Mouse (Mus musculus) heart, embryonic 16.5 days (tissue): ENCODE results near the gene Tmprss9. TPM values are rescaled to one million over a fixed set of nuclear protein-coding genes. Genes with fewer than 3 reads are reported as not detected.
A peak's percentile ranks its signal among the peaks of the same experiment; 100 is the strongest.

Experiments
- ATAC-seq: fragments of 200-750 bp; cut with Nextera tagmentation; replicated peaks from 2 replicates; pipeline ENCODE4 v1.8.0; 2017; ENCODE audit warnings: moderate number of reproducible peaks; ENCODE audit not compliant: insufficient read depth, low FRiP score; ENCODE audit errors: extremely low read depth
- H3K27ac ChIP-seq: fragments of 300-500 bp; sonication (generic); 2 replicates; pipeline ENCODE4 v1.5.1; 2014; ENCODE audit warnings: mild to moderate bottlenecking, low read length, control low read depth, moderate library complexity
- H3K27me3 ChIP-seq: fragments of 300-500 bp; sonication (generic); 2 replicates; pipeline ENCODE4 v1.6.1; 2014; ENCODE audit warnings: low read length, mixed read lengths; ENCODE audit not compliant: control insufficient read depth, insufficient read depth
- H3K36me3 ChIP-seq: fragments of 300-500 bp; sonication (generic); 2 replicates; pipeline ENCODE4 v1.6.1; 2014; ENCODE audit not compliant: control insufficient read depth, insufficient read depth
- H3K4me1 ChIP-seq: fragments of 300-500 bp; sonication (generic); 2 replicates; pipeline ENCODE4 v1.6.1; 2014; ENCODE audit warnings: low read length, mixed read lengths; ENCODE audit not compliant: control insufficient read depth, insufficient read depth
- H3K4me2 ChIP-seq: fragments of 300-500 bp; sonication (generic); 2 replicates; pipeline ENCODE4 v1.6.1; 2014; ENCODE audit warnings: low read depth, mild to moderate bottlenecking, control low read depth, low read length
- H3K4me3 ChIP-seq: fragments of 300-500 bp; sonication (generic); 2 replicates; pipeline ENCODE4 v1.5.1; 2014; ENCODE audit warnings: mild to moderate bottlenecking, control low read depth, low read length
- H3K9ac ChIP-seq: fragments of 300-500 bp; sonication (generic); 2 replicates; pipeline ENCODE4 v1.6.1; 2014; ENCODE audit warnings: low read length, control low read depth
- H3K9me3 ChIP-seq: fragments of 300-500 bp; sonication (generic); replicated peaks from 2 replicates; pipeline ENCODE4 v1.6.1; 2016; ENCODE audit warnings: low read length; ENCODE audit not compliant: control insufficient read depth
- WGBS: fragments of 180-500 bp; shearing (Covaris S2); extraction: QIAGEN DNeasy Blood & Tissue Kit; methylation state at CpG from one replicate; pipeline ENCODE4 v1.1.7; 2014; 5-methylcytosine and 5-hydroxymethylcytosine counted together
- polyA plus RNA-seq: library from polyadenylated mRNA; unstranded; fragments of >200 nt; fragmentation: Nextera tagmentation; extraction: Ambion mirVana; gene quantifications from 2 replicates; pipeline ENCODE4 v1.2.1, GENCODE M21; 2015

Gene Tmprss9
- polyA plus RNA-seq, 1 experiment from 2014 or later: not detected

DNA sequence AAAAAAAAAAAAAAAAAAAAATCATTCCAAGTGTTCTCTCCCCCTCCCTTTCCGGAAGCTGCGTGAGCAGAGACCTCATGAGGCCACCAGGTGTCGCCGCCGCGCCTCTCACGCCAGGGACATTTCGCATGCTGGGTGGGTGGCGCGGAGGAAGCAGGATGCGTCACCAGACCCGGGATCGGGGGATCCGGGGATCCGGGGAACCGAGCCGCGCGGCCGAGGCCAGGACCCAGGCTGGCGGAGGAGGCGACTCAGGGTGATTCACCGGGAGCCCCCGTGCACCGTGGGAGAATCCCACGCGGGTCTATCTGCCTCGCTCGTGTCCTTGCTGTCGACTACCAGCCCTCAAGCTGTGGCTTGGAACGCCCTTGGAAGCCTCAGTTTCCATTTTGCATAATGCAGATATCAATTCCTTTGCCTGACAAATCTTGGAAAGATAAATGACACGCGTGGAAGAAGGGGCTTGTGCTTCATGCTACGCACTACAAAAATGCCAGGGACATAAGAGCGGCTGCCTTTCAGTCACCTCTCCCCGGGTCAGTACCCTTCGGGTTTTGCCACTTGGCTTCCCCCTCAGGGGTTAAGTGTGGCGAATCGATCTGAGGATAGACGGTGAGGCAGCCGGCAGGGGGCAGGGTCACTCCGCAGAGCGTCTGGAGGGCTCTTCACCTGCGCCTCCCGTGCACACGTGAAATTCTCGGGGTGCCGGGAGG lies 57.1 kb downstream of the Tmprss9 start:
- ATAC-seq: peak; percentile 37
- H3K4me1 ChIP-seq: peaks cover 32% of the 10 kb centered on the region
- WGBS: under 1% methylated on average over 48 of the region's 48 CpGs

GRCm38 (mm10) chr10:80929299-80930226 lies 57.9 kb downstream of the Tmprss9 start, which contains the start of gene Gadd45b:
Gene Gadd45b, plus strand, starts transcription at chr10:80930073.
- Histone ChIP-seq H3K9ac (peak within 1 kb of the TSS; percentile 86), H3K27ac (peak within 1 kb of the TSS; percentile 97), H3K4me2 (peak within 1 kb of the TSS; percentile 96), H3K9me3 (no peaks in the 10 kb centered on the region), H3K4me1 (peaks cover 34% of the 10 kb centered on the region), H3K4me3 (peak within 1 kb of the TSS; percentile 87), H3K36me3 (no peaks in the 10 kb centered on the region), H3K27me3 (no peaks in the 10 kb centered on the region)
- ATAC-seq: peak; percentile 85
- WGBS: under 1% methylated on average over 56 of the region's 56 CpGs

More for the DNA sequence above, 57.1 kb downstream of the Tmprss9 start:
- Histone ChIP-seq H3K27ac (peak overlapping the region; percentile 97), H3K4me3 (peak overlapping the region; percentile 71), H3K9ac (peak overlapping the region; percentile 86), H3K27me3 (no peaks in the 10 kb centered on the region), H3K36me3 (no peaks in the 10 kb centered on the region), H3K4me2 (peak overlapping the region; percentile 96), H3K9me3 (no peaks in the 10 kb centered on the region)

GRCm38 (mm10) chr10:80930361-80931152 lies 58.9 kb downstream of the Tmprss9 start:
- H3K4me1 ChIP-seq: peaks cover 36% of the 10 kb centered on the region
- peak overlapping the region; percentile 84 for H3K27ac ChIP-seq
- no peaks in the 10 kb centered on the region for H3K27me3 ChIP-seq
- no peak for ATAC-seq
- H3K4me2 ChIP-seq: peak overlapping the region; percentile 84
- WGBS: under 1% methylated on average over 45 of the region's 45 CpGs
- H3K4me3 ChIP-seq: peak overlapping the region; percentile 87
- peak overlapping the region; percentile 83 for H3K9ac ChIP-seq
- H3K36me3 ChIP-seq: no peaks in the 10 kb centered on the region
- H3K9me3 ChIP-seq: no peaks in the 10 kb centered on the region

DNA sequence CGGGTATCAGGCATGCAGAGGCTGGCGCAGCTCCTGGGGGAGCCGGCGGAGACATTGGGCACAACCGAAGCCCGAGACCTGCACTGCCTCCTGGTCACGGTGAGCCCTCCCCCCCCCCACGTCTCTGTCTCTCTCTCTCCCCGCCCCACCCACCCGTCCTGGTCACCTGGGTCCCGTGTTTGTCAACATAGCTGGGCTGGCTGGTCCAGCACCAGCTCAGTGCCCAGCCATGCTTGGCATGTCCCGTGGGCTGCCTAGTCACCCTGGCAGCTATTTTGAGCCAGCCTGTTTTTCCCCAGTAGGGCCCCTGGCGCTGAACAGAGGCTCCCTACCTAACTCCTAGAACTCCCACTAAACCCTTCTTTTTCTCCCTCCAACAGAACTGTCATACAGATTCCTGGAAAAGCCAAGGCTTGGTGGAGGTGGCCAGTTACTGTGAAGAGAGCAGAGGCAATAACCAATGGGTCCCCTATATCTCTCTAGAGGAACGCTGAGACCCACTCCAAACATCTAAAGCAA lies 59.6 kb downstream of the Tmprss9 start:
- H3K36me3 ChIP-seq: no peaks in the 10 kb centered on the region
- no peaks in the 10 kb centered on the region for H3K27me3 ChIP-seq
- peak overlapping the region; percentile 84 for H3K4me2 ChIP-seq
- peak overlapping the region; percentile 83 for H3K9ac ChIP-seq
- peak overlapping the region; percentile 84 for H3K27ac ChIP-seq
- ATAC-seq: no peak; the same call in 1 of the 2 replicates
- H3K9me3 ChIP-seq: no peaks in the 10 kb centered on the region
- WGBS: 5% methylated on average over 14 of the region's 14 CpGs
- H3K4me3 ChIP-seq: peak overlapping the region; percentile 87
- peaks cover 43% of the 10 kb centered on the region for H3K4me1 ChIP-seq

DNA sequence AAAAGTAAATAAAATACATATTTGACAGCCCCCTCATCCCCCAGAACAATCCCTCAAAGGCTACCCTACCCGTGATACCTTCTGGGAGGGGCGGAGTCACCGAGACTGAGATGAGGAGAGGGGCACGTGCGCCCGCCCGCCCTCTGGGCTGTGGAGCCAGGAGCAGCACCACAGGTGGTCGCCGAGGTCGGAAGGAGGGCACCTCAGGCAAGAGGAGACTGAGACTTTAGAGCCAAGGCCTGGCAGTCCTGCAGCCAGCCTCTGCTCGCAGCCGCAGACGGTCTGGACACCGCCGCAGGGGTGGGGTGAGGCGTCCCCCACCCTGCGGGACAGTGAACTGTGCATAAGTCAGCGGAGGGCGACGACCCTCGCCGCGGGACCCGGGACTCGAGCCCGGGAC lies 60.0 kb downstream of the Tmprss9 start:
- Histone ChIP-seq H3K4me1 (peaks cover 45% of the 10 kb centered on the region), H3K36me3 (no peaks in the 10 kb centered on the region), H3K27ac (peak overlapping the region; percentile 84), H3K4me2 (peak overlapping the region; percentile 84), H3K9ac (peak overlapping the region; percentile 83), H3K27me3 (no peaks in the 10 kb centered on the region), H3K4me3 (peak overlapping the region; percentile 87), H3K9me3 (no peaks in the 10 kb centered on the region)
- WGBS: 6% methylated on average over 26 of the region's 26 CpGs
- ATAC-seq: no peak

DNA sequence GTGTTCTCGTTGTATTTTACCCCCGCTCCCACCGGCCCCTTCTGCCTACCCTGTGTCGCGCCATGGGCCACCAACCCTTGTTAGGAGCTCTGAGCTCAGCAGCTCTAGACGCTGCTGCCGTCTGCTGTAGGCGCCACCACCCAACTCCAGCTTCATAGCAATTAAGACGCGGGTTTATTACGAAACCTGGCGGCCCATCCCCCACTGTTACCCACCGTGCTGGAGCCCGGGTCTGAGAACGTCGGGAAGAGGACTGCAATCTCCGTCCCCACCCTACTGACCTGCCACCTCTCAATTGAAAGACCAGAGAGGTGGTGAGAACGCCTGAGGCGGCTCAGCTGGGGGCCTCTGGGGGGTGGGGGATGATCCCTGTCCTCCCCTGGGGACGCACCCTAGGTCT lies 60.6 kb downstream of the Tmprss9 start:
- Histone ChIP-seq H3K36me3 (no peaks in the 10 kb centered on the region), H3K4me3 (peak overlapping the region; percentile 87), H3K9me3 (no peaks in the 10 kb centered on the region), H3K4me1 (peaks cover 50% of the 10 kb centered on the region), H3K9ac (peak overlapping the region; percentile 83), H3K27me3 (no peaks in the 10 kb centered on the region), H3K4me2 (peak overlapping the region; percentile 84), H3K27ac (no peak overlapping the region; the same call in 1 of the 2 replicates)
- ATAC-seq: no peak
- WGBS: 4% methylated on average over 20 of the region's 20 CpGs

DNA sequence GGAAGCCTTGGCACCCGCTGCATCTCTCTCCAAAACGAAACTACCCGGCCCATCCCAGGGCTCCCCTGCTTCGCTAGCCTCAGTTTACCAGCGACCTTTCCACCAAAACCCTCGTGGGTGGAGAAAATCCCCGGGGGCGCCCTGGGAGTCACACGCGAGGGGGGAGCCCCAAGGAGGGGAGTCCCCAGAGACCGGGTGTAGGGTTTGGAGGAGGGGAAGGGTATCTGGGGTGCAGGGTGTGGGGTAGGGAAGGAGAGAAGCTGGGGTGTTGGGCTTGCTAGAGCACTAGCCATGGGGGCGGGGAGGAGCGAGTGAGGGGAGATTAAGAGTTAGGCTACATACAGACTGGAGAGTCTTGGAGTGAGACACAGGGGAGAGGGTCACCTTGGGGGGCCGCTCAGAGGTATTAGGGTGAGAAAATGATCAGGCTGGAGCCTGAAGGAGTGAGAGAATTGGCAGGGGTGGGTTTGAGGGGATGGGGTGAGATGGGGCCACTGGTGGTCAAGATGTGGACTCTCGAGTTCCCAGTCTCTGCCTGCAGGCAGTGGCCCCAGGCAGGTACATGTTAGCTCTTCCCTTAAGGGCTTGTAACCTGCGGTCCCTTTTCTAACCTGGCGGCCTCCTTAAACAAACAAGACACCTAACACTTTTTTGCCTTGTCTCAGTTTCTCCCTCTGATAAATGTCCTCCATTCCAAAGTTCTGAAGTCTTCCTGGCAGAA lies 61.2 kb downstream of the Tmprss9 start:
- H3K9me3 ChIP-seq: no peaks in the 10 kb centered on the region
- no peaks in the 10 kb centered on the region for H3K36me3 ChIP-seq
- peak overlapping the region; percentile 83 for H3K9ac ChIP-seq
- H3K27ac ChIP-seq: peak overlapping the region; percentile 53; the same call in 1 of the 2 replicates
- WGBS: 3% methylated on average over 17 of the region's 17 CpGs
- peak overlapping the region; percentile 84 for H3K4me2 ChIP-seq
- no peaks in the 10 kb centered on the region for H3K27me3 ChIP-seq
- H3K4me3 ChIP-seq: peak overlapping the region; percentile 87
- peaks cover 57% of the 10 kb centered on the region for H3K4me1 ChIP-seq
- ATAC-seq: no peak
